Mouse (Mus musculus): ENCODE data around the gene Epm2aip1. TPM values are rescaled to one million over a fixed set of nuclear protein-coding genes. Genes with fewer than 3 reads are reported as not detected.

Gene Epm2aip1
- polyA plus RNA-seq, 1 experiment from 2014 or later: 5.9 TPM

DNA sequence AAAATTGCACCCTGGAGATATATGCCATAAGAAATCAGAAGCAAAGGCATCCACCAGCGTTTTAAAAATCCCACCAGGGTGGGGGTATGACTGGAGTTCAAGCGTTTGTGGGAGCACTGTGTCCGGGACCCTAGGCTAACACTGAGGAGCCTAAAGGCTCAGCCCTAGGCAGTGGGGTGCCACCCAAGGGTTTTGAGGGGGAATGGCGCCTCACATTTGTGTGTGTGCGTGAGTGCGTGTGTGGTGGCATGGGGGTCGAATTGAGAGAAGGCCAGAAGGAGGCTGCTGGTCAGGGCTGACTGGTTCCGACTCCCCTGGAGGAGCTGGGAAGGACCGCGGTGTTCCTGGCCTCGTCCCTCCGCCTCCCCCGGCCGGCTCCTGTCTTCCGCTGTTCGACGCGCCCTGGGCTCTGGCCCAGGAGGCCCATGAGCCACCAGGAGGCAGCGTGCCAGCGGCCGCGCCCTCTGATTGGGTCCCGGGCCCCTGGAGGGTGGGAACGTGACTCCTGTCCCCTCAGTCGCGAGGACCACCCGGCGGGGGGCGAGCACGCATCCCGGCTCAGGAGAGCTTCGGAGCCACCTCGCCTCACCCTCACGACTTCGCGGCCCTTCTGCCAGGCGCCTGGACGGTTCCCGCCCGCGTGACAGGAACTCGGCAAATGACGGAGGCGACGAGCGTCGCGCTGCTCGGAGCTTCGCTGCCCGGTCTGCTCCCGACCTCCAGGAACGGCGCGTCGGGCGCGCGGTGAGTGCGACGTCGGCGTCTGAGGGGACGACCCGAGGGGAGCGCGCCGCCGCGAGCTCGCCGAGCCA lies 39.5 kb downstream of the Epm2aip1 start, which contains the start of gene Trank1:
Gene Trank1 (plus strand): TSS at position 709 of the 812 bp plus-strand sequence.
- Histone ChIP-seq H3K36me3 (no peaks in the 10 kb centered on the region), H3K27ac (no peak within 1 kb of the TSS), H3K4me3 (replicated peaks) (peak within 1 kb of the TSS; percentile 44), H3K4me1 (replicated peaks) (peaks cover 13% of the 10 kb centered on the region), H3K9ac (no peak within 1 kb of the TSS), H3K9me3 (replicated peaks) (no peaks in the 10 kb centered on the region), H3K4me2 (peak within 1 kb of the TSS; percentile 60), H3K27me3 (peaks cover 66% of the 10 kb centered on the region)
- DNase-seq: no peak
- 10% methylated on average over 72 of the region's 72 CpGs for WGBS (ENCODE audit: insufficient replicate concordance)
- ATAC-seq (ENCODE audit: low read depth): no peak

DNA sequence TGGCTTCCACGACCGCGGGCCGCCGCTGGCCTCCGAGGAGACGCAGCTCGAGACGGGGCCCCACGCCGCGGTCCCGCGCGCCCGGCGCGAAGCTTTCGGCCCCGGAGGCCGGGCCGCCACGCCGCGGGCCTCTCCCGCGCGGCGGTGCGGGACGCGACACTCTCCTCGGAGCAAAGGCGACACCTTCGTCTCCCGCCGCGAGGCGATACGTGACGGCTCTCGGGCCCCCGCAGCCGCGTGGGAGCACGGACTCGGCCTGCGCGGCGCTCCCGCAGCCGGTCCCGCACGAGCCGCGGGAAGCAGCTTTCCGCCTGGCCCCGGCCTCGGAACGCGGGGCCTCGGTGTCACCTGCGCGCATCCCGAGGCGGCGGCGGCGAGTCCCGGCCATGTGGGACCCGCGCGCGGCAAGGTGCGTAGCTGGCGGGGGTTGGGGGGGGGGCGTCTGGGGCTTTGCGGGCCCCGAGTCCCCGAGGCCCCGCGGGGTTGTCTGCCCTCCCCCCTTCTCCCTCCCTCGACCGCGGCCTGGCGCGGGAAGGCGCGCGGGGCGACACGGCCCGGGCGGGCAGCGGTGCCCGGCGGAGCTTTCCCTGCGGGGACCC lies 40.2 kb downstream of the Epm2aip1 start:
- Histone ChIP-seq H3K27me3 (peaks cover 68% of the 10 kb centered on the region), H3K9me3 (replicated peaks) (no peaks in the 10 kb centered on the region), H3K4me1 (replicated peaks) (peaks cover 13% of the 10 kb centered on the region), H3K9ac (no peak overlapping the region), H3K4me3 (replicated peaks) (peak overlapping the region; percentile 44), H3K36me3 (no peaks in the 10 kb centered on the region), H3K4me2 (peak overlapping the region; percentile 60), H3K27ac (no peak overlapping the region)
- 2% methylated on average over 80 of the region's 98 CpGs for WGBS (ENCODE audit: insufficient replicate concordance)
- DNase-seq: no peak
- no peak for ATAC-seq (ENCODE audit: low read depth)

DNA sequence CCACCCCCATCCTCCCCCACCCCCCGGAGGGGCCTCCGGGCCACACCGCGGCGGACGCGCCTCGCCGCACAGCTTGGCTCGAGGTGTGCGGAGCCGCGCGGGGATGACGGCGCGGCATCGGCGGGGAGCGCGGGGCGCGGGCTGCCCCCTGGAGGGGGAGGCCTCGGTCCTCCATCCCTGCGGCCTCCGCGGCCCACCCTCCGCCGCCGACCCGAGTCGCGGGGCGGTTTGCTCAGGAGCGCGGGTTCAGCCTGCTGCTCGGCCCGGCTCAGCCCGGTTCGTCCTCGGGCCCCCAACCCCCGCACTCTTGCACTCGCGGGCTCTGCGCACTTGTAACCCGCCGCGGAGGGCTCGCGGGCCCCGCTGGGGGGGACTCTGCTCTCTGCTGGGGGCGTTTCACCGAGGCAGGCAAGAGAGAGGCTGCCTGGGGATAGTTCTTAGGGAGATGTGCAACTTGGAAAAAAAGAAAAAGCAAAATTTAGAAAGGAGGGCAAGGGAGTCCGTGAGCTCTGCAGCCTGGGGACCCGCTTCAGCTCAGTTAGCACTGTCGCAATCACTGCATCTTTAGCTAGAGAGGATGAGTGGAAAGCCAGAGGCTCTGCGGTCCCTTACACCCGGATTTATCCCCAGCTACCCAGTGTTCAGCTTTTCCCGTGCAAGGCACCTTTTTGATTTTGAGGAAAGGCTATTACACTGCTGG lies 40.9 kb downstream of the Epm2aip1 start:
- Histone ChIP-seq H3K4me3 (replicated peaks) (peak overlapping the region; percentile 44), H3K27me3 (peaks cover 68% of the 10 kb centered on the region), H3K9me3 (replicated peaks) (no peaks in the 10 kb centered on the region), H3K27ac (no peak overlapping the region; the same call in 1 of the 2 replicates), H3K4me2 (peak overlapping the region; percentile 60), H3K9ac (no peak overlapping the region), H3K4me1 (replicated peaks) (peaks cover 13% of the 10 kb centered on the region), H3K36me3 (no peaks in the 10 kb centered on the region)
- ATAC-seq (ENCODE audit: low read depth) (no peak), DNase-seq (no peak)
- under 1% methylated on average over 36 of the region's 59 CpGs for WGBS (ENCODE audit: insufficient replicate concordance)

DNA sequence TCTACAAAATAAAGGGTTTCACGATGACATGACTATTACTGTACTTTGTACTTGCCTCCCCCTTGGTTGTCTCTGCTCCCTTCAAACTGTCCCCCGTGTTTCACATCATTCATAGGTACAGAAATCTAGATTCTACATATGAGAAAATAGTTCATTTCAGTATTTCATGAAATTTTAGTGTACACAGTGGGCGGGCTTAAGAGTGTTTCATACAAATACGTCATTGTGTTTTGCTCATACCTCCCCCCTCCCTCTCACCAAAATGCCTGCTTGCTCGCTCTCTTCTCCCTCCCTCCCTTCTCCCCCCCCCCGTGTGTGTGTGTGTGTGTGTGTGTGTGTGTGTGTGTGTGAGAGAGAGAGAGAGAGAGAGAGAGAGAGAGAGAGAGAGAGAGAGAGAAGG lies 41.6 kb downstream of the Epm2aip1 start:
- ATAC-seq (ENCODE audit: low read depth) (no peak), DNase-seq (no peak)
- H3K36me3 ChIP-seq: no peaks in the 10 kb centered on the region
- H3K9ac ChIP-seq: no peak overlapping the region
- no peaks in the 10 kb centered on the region for H3K9me3 ChIP-seq (replicated peaks)
- H3K4me3 ChIP-seq (replicated peaks): no peak overlapping the region
- H3K27ac ChIP-seq: no peak overlapping the region
- peaks cover 68% of the 10 kb centered on the region for H3K27me3 ChIP-seq
- WGBS (ENCODE audit: insufficient replicate concordance): 19% methylated on average over 5 of the region's 6 CpGs
- H3K4me2 ChIP-seq: no peak overlapping the region
- peaks cover 13% of the 10 kb centered on the region for H3K4me1 ChIP-seq (replicated peaks)

DNA sequence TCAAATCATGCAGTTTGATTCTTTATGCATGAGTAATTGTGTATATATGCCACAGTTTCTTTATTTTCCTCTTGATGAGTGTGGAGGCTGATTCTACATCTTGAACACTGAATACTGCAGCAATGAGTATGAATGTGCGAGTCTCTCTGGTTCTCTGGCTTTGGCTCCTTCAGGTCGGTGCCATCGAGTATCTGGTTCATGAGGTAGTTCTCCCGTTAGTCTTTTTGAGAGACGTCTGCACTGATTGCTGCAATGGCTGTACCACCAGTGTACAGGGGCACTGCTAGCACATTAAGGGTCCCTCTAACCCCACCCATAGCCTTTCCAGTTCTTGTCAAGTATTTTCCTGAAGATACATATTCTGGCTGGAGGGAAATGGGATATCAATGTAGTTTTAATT lies 42.1 kb downstream of the Epm2aip1 start:
- Histone ChIP-seq H3K27me3 (peaks cover 64% of the 10 kb centered on the region), H3K27ac (no peak overlapping the region), H3K36me3 (no peaks in the 10 kb centered on the region), H3K4me3 (replicated peaks) (no peak overlapping the region), H3K4me2 (no peak overlapping the region), H3K9ac (no peak overlapping the region), H3K4me1 (replicated peaks) (peaks cover 13% of the 10 kb centered on the region), H3K9me3 (replicated peaks) (no peaks in the 10 kb centered on the region)
- ATAC-seq (ENCODE audit: low read depth): no peak
- no peak for DNase-seq
- 19% methylated on average over 5 of the region's 5 CpGs for WGBS (ENCODE audit: insufficient replicate concordance)

DNA sequence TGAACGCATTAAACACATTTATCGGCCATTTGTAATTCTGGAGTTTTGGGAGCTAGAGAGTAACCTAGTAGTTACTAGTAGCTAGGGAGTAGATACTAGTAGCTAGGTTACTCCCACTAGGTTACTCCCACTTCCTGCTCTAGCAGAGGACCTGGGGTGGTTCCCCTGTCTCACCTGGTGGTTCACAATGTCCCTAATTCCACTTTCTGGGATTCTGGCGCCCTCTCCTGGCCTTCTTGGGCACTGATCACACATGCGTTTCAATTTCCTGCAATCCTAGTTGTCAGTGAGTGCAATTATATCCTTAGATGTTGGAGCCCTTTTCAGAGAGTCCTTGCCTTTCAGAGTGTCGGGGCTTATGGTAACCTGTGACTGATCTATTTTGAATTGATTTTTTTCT lies 42.5 kb downstream of the Epm2aip1 start:
- H3K27ac ChIP-seq: no peak overlapping the region
- no peaks in the 10 kb centered on the region for H3K36me3 ChIP-seq
- peaks cover 60% of the 10 kb centered on the region for H3K27me3 ChIP-seq
- no peak overlapping the region for H3K4me3 ChIP-seq (replicated peaks)
- ATAC-seq (ENCODE audit: low read depth) (no peak), DNase-seq (no peak)
- H3K9ac ChIP-seq: no peak overlapping the region
- peaks cover 13% of the 10 kb centered on the region for H3K4me1 ChIP-seq (replicated peaks)
- 31% methylated on average over 5 of the region's 5 CpGs for WGBS (ENCODE audit: insufficient replicate concordance)
- H3K9me3 ChIP-seq (replicated peaks): no peaks in the 10 kb centered on the region
- H3K4me2 ChIP-seq: no peak overlapping the region

DNA sequence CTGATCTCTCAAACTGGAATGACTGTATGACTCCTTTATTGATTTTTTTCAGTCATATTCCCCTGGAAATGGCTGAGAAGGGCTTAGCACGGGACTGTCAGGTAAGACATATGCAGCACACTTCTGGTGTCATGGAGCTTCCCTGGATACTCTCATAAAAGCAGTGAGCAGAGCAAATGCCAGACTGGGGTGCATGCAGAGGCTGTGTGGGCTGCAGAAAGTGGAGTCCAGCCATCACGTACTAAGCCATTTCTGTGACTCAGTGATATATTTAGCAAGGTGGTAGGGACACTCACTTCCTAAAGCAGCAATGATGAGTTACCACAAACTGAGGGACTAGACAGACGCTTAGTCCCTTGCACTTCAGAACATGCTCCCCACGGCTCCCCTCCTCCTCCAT lies 49.2 kb downstream of the Epm2aip1 start:
- H3K36me3 ChIP-seq: no peaks in the 10 kb centered on the region
- H3K4me2 ChIP-seq: no peak overlapping the region
- H3K4me3 ChIP-seq (replicated peaks): no peak overlapping the region
- WGBS (ENCODE audit: insufficient replicate concordance): 52% methylated on average over 4 of the region's 4 CpGs
- H3K27me3 ChIP-seq: 0 out of 2 replicates have a peak, but pooled peaks cover 2% of the 10 kb centered on the region
- H3K9ac ChIP-seq: no peak overlapping the region
- ATAC-seq (ENCODE audit: low read depth) (no peak), DNase-seq (no peak)
- no peaks in the 10 kb centered on the region for H3K4me1 ChIP-seq (replicated peaks)
- no peaks in the 10 kb centered on the region for H3K9me3 ChIP-seq (replicated peaks)
- no peak overlapping the region for H3K27ac ChIP-seq

DNA sequence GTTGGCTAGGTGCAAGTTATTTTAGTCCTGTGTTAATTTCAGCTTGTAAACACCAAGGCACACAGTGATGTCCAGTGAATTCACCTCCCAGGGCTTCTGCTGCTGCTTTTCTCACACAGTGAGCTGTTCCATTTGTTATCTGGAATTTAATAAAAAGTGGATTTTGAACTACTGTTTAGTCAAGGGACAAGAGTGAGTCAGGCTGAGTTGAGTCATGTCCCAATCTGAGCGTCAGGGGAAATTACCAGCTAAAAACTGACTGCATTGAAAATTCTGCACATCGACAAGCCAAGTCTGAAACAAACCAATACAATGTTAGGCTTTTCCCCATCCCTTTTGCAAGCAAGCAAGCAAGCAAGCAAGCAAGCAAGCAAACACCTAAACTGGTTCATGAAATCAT lies 53.2 kb downstream of the Epm2aip1 start:
- Histone ChIP-seq H3K4me2 (no peak overlapping the region), H3K27me3 (no peaks in the 10 kb centered on the region), H3K4me1 (replicated peaks) (no peaks in the 10 kb centered on the region), H3K36me3 (no peaks in the 10 kb centered on the region), H3K9ac (no peak overlapping the region), H3K27ac (no peak overlapping the region), H3K4me3 (replicated peaks) (no peak overlapping the region), H3K9me3 (replicated peaks) (no peaks in the 10 kb centered on the region)
- ATAC-seq (ENCODE audit: low read depth) (no peak), DNase-seq (no peak)
- 62% methylated on average over 2 of the region's 2 CpGs for WGBS (ENCODE audit: insufficient replicate concordance)

Other genes with a start within 250 kb of the Epm2aip1 start
- 12.6 and 16.5 TPM in 2 replicates for gene Ccrl2, start 214.4 kb upstream of the Epm2aip1 start, polyA plus RNA-seq (2015; fragmentation: Nextera tagmentation; extraction: Ambion mirVana)
- gene Lrrfip2, start 154.3 kb upstream of the Epm2aip1 start, polyA plus RNA-seq (2015; fragmentation: Nextera tagmentation; extraction: Ambion mirVana): 20.8 and 25.2 TPM in 2 replicates
- gene Mlh1, start 138 bp upstream of the Epm2aip1 start, polyA plus RNA-seq (2015; fragmentation: Nextera tagmentation; extraction: Ambion mirVana): 24.7 and 29.3 TPM in 2 replicates
- gene Trank1, start 39.8 kb downstream of the Epm2aip1 start, polyA plus RNA-seq (2015; fragmentation: Nextera tagmentation; extraction: Ambion mirVana): not detected in 2 replicates
- gene Dclk3, start 167.2 kb downstream of the Epm2aip1 start, polyA plus RNA-seq (2015; fragmentation: Nextera tagmentation; extraction: Ambion mirVana): not detected in 2 replicates

Measured in liver, embryonic 13.5 days (tissue).